Mouse (Mus musculus): ENCODE measurements around the gene Pcsk4.

DNA sequence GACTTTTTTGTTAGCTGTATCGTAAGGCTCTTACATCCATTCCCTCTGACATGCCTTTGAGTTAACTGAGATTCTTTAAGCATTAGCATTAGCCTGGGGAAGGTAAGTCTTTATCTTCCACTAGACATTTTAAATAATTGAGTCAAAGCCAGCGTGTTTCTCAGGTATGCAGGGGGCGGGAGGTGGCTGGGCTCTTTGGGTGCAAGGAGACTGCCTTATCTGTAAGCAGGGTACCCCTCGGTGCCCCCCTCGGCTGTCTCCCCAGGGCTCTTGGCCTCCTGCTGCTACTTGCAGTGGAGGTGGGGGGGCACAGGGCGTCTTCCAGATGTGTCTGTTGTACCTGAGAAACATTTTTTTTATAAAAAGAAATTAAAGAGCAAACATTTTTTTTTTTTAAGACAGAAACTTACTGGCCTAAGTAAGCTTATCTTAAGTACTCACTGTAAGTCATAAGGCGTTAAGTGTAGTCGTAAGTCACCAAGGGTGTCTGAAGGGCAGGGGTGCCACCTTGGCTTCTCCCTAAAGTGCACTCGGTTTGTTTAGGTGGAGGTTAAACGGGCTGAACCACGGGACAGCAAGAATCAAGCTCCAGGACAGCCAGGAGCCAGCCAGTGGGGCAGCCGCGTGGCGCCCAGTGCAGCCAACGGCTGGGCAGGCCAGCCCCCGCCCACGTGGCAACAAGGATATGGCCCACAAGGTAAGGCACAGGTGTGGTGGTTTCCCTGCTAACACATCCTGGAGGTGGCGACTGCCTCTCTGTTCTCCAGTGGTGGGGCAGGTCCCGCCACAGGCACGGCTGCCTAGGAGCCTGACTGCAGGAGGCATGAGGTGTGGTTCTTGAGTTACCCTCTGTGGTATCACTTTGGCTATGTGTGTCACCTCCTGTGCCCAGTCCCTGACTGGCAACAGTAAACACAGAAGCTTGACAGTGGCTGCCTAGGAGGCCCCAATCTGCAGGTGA, 46.5 kb downstream of the Pcsk4 start:
- TF ChIP-seq MAX (IDR thresholded peaks at IDR 0.05) (no peak), CTCF (IDR thresholded peaks at IDR 0.05; ENCODE audit: control insufficient read depth, insufficient read depth, insufficient read length) (no peak), FOSL1 (IDR thresholded peaks at IDR 0.05; ENCODE audit: insufficient read depth, low read length, poor library complexity, severe bottlenecking) (no peak), MYOD1 (IDR thresholded peaks at IDR 0.05; ENCODE audit: control insufficient read depth, insufficient read length, low read depth) (no peak), USF1 (IDR thresholded peaks at IDR 0.05; ENCODE audit: low read depth) (no peak), CEBPB (IDR thresholded peaks at IDR 0.05; ENCODE audit: low read depth) (no peak)
